Mouse (Mus musculus) olfactory bulb, adult 2 months (tissue): ENCODE measurements at regions not wholly inside any gene's neighbourhood (a gene's known extent, or its start where the extent isn't known, plus 50 kb on each side); places are given as distances from the start of the nearest gene placed in this dataset.

Source experiments
- CTCF ChIP-seq: fragments of 200-500 bp; IDR thresholded peaks from 2 replicates; pipeline ENCODE4 v1.5.1; 2012; ENCODE audit warnings: low read depth, mild to moderate bottlenecking, low read length, moderate library complexity; ENCODE audit not compliant: insufficient read depth
- POLR2A ChIP-seq: fragments of 200-500 bp; IDR thresholded peaks from 2 replicates; pipeline ENCODE4 v1.6.1; 2012; ENCODE audit warnings: mild to moderate bottlenecking, low read depth, low read length, moderate library complexity; ENCODE audit not compliant: insufficient read depth

GRCm38 (mm10) chr13:80961985-80962617 lies 78.9 kb downstream of the Arrdc3 start:
- TF ChIP-seq CTCF = no peak
- TF ChIP-seq POLR2A = no peak
